Mouse (Mus musculus): Measurements from ENCODE around the gene Camk1d. TPM values are rescaled to one million over a fixed set of nuclear protein-coding genes. Genes with fewer than 3 reads are reported as not detected.

Camk1d gene
- polyA plus RNA-seq, 1 experiment, result 1.4 TPM

DNA sequence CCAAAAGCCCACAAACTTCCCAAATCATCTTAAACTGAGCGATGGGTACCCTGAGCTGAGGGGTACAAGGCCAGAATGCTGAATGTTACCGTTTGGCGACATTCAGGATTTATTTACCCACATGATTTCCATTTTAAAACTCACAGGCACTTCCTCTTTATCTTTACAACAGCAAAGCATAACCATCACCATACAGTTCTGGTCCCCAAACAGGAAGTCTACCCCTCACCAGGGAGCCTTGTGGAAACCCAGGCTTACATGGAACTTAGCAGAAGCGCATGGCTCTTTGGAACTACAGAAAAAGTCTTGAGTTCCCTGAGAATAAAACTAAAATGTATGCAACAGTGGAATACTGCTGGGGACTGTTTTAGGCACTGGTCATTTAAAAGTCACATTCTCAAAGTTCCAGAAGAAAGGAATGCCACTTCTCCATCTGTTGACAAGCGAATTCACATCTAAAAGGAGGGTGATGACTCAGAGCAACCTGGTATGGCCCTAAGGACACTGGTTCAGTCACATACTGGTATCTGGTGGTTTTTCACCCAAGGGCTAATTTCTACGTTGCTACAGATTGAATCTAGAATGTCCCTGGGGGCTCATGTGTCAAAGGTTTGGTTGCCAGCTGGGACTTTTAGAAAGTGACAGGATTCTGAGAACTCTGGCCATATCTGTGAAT lies 121.7 kb downstream of the Camk1d start:
- no peak overlapping the region for H3K27ac ChIP-seq (ENCODE audit: control insufficient read depth, insufficient read depth, low read depth, low read length)
- H3K4me1 ChIP-seq (ENCODE audit: control insufficient read depth, insufficient read depth, low read length), result no peaks in the 10 kb centered on the region
- H3K27me3 ChIP-seq (ENCODE audit: control insufficient read depth, insufficient read depth, low read length), result no peaks in the 10 kb centered on the region
- no peak overlapping the region for H3K4me3 ChIP-seq (ENCODE audit: control insufficient read depth, low read depth, low read length)
- no peaks in the 10 kb centered on the region for H3K36me3 ChIP-seq (ENCODE audit: control insufficient read depth, insufficient read depth, low read length)
- TF ChIP-seq CTCF (IDR thresholded peaks at IDR 0.05; ENCODE audit: control insufficient read depth, insufficient read depth, insufficient replicate concordance, low read depth, low read length) (no peak), POLR2A (IDR thresholded peaks at IDR 0.05; ENCODE audit: control insufficient read depth, low read depth, low read length) (no peak)

DNA sequence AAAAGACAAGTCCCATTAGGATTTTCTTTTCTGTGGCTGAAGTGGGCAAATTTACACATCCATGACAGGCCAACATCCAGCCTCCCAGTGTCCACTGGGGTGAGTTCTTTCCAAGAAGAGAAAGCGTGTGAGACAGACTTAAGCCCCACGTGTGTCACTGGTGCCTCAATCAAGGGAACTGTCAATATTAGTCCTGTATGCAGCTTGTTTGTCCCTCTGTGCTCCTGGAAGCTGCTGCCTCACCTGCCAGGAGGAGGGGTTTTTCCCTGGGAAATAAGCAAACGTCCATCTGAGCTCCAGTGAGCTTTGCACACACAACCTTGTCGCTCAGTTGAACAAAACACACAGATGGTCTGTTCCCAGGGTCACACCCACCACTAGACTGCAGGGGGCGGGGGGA lies 124.2 kb downstream of the Camk1d start:
- no peak for TF ChIP-seq CTCF (IDR thresholded peaks at IDR 0.05; ENCODE audit: control insufficient read depth, insufficient read depth, insufficient replicate concordance, low read depth, low read length)
- TF ChIP-seq POLR2A (IDR thresholded peaks at IDR 0.05; ENCODE audit: control insufficient read depth, low read depth, low read length), result no peak
- H3K4me1 ChIP-seq (ENCODE audit: control insufficient read depth, insufficient read depth, low read length), result no peaks in the 10 kb centered on the region

DNA sequence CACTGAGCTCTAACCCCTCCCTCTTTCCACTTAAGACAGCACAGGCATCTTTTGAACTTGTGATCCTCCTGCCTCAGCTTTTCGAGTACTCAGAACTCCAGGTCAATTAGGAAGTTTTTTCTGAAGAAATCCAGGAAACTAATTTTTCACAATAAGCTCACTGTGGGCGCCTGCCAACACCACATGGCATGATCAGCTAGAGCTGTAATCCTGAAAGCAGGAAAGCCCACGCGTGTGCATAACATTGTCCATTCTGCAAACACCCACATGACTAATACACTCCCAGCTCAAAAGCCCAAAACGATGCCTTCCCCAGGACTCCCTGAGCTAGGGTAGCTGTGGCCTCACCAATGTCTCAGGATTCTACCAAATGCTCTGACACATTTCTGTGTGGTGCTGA lies 125.2 kb downstream of the Camk1d start:
- no peaks in the 10 kb centered on the region for H3K4me1 ChIP-seq (ENCODE audit: control insufficient read depth, insufficient read depth, low read length)
- TF ChIP-seq POLR2A (IDR thresholded peaks at IDR 0.05; ENCODE audit: control insufficient read depth, low read depth, low read length), result no peak
- TF ChIP-seq CTCF (IDR thresholded peaks at IDR 0.05; ENCODE audit: control insufficient read depth, insufficient read depth, insufficient replicate concordance, low read depth, low read length), result no peak
- no peaks in the 10 kb centered on the region for H3K36me3 ChIP-seq (ENCODE audit: control insufficient read depth, insufficient read depth, low read length)
- H3K4me3 ChIP-seq (ENCODE audit: control insufficient read depth, low read depth, low read length), result no peak overlapping the region
- no peak overlapping the region for H3K27ac ChIP-seq (ENCODE audit: control insufficient read depth, insufficient read depth, low read depth, low read length)
- no peaks in the 10 kb centered on the region for H3K27me3 ChIP-seq (ENCODE audit: control insufficient read depth, insufficient read depth, low read length)

More for the DNA sequence above, 124.2 kb downstream of the Camk1d start:
- Histone ChIP-seq H3K27ac (ENCODE audit: control insufficient read depth, insufficient read depth, low read depth, low read length) (no peak overlapping the region), H3K36me3 (ENCODE audit: control insufficient read depth, insufficient read depth, low read length) (no peaks in the 10 kb centered on the region), H3K4me3 (ENCODE audit: control insufficient read depth, low read depth, low read length) (no peak overlapping the region), H3K27me3 (ENCODE audit: control insufficient read depth, insufficient read depth, low read length) (no peaks in the 10 kb centered on the region)

DNA sequence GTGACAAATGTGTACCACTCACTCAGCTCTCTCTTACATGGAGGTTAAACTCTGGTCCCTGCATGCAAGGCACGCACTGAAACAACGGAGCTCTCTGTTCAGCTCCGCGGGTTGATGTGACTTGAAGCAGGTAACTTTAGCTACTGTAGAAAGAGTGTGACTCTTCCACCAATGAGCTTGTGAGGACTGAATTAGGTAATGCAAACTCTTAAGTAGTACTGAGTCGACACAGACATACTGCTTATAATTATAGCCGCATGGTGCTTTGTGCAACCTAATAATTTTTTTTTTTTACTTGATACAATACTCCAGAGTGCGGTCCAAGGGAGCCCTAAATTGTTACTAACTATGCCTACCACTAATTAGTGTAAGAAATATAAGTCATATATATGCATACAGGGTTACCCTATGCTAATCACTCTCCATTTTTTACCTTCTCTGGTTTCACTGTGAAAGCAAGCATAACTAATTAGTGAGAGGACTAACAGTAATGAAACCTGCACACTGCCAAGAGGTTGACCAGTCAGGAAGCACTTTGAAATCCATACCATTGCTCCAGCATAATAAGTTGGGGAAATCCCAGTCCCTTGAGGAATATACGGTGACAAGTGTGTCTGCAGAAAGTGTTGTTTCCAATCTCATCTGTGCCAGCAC lies 125.9 kb downstream of the Camk1d start:
- H3K36me3 ChIP-seq (ENCODE audit: control insufficient read depth, insufficient read depth, low read length), result no peaks in the 10 kb centered on the region
- H3K4me1 ChIP-seq (ENCODE audit: control insufficient read depth, insufficient read depth, low read length), result no peaks in the 10 kb centered on the region
- no peaks in the 10 kb centered on the region for H3K27me3 ChIP-seq (ENCODE audit: control insufficient read depth, insufficient read depth, low read length)
- no peak overlapping the region for H3K4me3 ChIP-seq (ENCODE audit: control insufficient read depth, low read depth, low read length)
- H3K27ac ChIP-seq (ENCODE audit: control insufficient read depth, insufficient read depth, low read depth, low read length), result no peak overlapping the region
- TF ChIP-seq POLR2A (IDR thresholded peaks at IDR 0.05; ENCODE audit: control insufficient read depth, low read depth, low read length) (no peak), CTCF (IDR thresholded peaks at IDR 0.05; ENCODE audit: control insufficient read depth, insufficient read depth, insufficient replicate concordance, low read depth, low read length) (no peak)

DNA sequence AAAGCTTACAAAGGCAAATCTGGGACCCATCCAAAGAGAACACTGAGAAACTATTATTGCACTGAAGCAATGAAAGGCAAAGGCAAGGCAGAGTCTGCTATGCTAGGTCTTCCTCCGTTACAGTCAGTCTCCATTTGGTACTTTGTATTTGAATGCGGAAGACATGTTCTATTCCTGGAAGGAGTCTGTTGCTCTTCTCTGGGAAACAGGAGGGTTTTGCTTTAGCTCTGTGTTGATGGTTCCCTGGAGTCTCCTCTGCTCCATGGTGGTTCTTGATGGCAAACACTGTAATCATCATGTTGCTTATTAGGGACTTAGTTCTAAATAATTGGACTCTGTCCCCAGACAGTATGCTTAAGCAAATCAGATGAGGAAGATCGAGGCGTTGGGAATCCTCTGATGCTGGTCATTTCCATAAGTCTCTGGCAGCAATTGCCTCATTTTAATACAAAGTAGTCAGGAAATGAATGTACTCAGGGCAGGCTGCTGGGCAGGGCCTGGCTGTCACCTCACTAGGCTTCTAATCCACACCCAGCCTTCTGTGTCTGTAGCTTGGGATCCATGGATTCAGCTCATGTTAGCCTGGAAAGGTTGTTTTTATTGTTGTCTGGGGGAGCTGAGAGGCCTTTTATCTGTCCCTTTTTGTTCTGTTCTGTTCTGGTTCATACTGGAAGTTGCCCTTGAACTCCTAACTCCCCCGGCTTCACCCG lies 129.8 kb downstream of the Camk1d start:
- Histone ChIP-seq H3K27me3 (ENCODE audit: control insufficient read depth, insufficient read depth, low read length) (no peaks in the 10 kb centered on the region), H3K36me3 (ENCODE audit: control insufficient read depth, insufficient read depth, low read length) (no peaks in the 10 kb centered on the region), H3K27ac (ENCODE audit: control insufficient read depth, insufficient read depth, low read depth, low read length) (peak overlapping the region; percentile 16; the same call in 1 of the 2 replicates), H3K4me1 (ENCODE audit: control insufficient read depth, insufficient read depth, low read length) (no peaks in the 10 kb centered on the region), H3K4me3 (ENCODE audit: control insufficient read depth, low read depth, low read length) (no peak overlapping the region)
- TF ChIP-seq POLR2A (IDR thresholded peaks at IDR 0.05; ENCODE audit: control insufficient read depth, low read depth, low read length) (no peak), CTCF (IDR thresholded peaks at IDR 0.05; ENCODE audit: control insufficient read depth, insufficient read depth, insufficient replicate concordance, low read depth, low read length) (no peak)

DNA sequence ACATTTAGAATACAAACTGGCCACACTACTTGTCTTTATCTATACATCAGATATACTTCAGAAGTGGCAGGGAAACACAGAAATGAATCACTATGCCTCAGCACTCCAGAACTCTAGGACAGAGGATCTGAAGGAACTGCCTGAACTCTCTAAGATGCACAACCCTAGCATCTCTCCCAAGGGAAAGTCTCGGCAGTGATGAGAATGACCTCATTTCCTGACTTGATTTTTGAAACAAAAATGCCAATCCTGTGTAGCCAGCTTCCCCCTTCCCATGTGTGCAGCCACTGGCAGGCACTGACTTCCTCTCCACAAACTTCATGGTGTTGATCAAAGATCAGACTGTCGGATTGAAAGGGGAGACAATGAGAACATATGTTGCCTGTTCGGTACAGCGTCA lies 134.9 kb downstream of the Camk1d start:
- no peaks in the 10 kb centered on the region for H3K4me1 ChIP-seq (ENCODE audit: control insufficient read depth, insufficient read depth, low read length)
- H3K27ac ChIP-seq (ENCODE audit: control insufficient read depth, insufficient read depth, low read depth, low read length), result no peak overlapping the region
- H3K36me3 ChIP-seq (ENCODE audit: control insufficient read depth, insufficient read depth, low read length), result no peaks in the 10 kb centered on the region
- no peaks in the 10 kb centered on the region for H3K27me3 ChIP-seq (ENCODE audit: control insufficient read depth, insufficient read depth, low read length)
- H3K4me3 ChIP-seq (ENCODE audit: control insufficient read depth, low read depth, low read length), result no peak overlapping the region
- TF ChIP-seq POLR2A (IDR thresholded peaks at IDR 0.05; ENCODE audit: control insufficient read depth, low read depth, low read length), result no peak
- TF ChIP-seq CTCF (IDR thresholded peaks at IDR 0.05; ENCODE audit: control insufficient read depth, insufficient read depth, insufficient replicate concordance, low read depth, low read length), result no peak

DNA sequence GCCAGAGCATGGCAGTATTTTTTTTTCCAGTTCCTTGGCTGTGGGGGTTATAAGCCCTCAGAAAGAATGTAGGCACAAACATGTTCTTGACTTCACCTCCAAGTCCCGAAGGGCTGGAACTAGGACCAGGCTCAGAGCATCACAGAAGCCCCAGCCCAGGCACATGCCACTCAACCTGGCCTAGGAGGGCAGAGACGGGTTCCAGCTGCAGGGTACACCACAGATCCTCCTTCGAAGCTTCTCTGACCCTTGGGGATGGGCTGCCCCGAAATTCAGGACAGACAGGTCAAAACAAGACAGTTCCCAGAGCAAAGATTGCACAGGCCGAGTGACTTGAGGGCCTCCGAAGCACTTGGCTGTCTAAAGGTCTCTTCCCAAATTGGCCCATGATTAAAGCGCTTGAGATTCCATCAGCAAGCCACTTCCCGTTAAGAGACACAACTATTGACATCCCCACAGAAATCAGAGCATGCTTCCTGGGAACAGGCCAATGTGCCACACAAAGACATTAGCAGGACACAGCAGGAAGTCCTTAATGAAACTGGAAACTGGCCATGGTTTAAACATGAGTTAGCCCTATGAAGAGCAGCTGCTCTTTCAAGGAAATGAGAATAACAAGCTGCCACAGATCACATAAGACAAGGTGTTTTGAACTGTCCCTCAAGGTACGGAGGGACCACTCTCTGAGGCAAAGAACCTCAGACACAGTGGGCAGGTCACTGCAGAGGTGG lies 136.8 kb downstream of the Camk1d start:
- Histone ChIP-seq H3K27me3 (ENCODE audit: control insufficient read depth, insufficient read depth, low read length) (no peaks in the 10 kb centered on the region), H3K4me1 (ENCODE audit: control insufficient read depth, insufficient read depth, low read length) (no peaks in the 10 kb centered on the region), H3K36me3 (ENCODE audit: control insufficient read depth, insufficient read depth, low read length) (no peaks in the 10 kb centered on the region), H3K4me3 (ENCODE audit: control insufficient read depth, low read depth, low read length) (no peak overlapping the region), H3K27ac (ENCODE audit: control insufficient read depth, insufficient read depth, low read depth, low read length) (no peak overlapping the region)
- TF ChIP-seq CTCF (IDR thresholded peaks at IDR 0.05; ENCODE audit: control insufficient read depth, insufficient read depth, insufficient replicate concordance, low read depth, low read length) (no peak), POLR2A (IDR thresholded peaks at IDR 0.05; ENCODE audit: control insufficient read depth, low read depth, low read length) (no peak)

Measured in testis, adult 2 months (tissue).